Mouse (Mus musculus) erythroblast, embryonic 14.5 days (primary cell): ENCODE measurements around the gene Nell1.

Experiments
- GATA1 ChIP-seq: IDR thresholded peaks from 2 replicates; pipeline ENCODE4 v1.6.1; 2012; ENCODE audit warnings: low read length, inconsistent platforms, mixed read lengths
- TAL1 ChIP-seq: IDR thresholded peaks from 3 replicates; pipeline ENCODE4 v1.6.1; 2012; ENCODE audit warnings: low read length, inconsistent platforms, mixed read lengths

DNA sequence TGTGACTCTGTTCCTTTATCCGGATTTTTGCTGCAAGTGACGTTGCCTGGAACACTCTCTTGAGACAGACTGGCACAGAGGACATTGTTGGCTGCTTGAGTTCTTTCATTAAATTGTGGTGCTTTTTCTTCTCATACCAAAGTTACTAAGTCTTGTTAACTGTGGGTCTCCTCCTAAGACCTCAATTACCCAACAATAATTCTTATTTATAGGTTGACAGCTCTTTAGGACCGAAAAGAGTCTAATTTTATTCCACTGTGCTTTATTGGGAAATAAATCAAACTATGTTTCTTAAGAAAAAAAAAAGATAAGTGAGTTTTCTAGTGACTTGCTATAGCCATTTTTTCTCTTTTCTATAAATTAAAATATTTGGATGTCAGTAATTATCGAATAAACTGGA lies 472.7 kb downstream of the Nell1 start:
- TF ChIP-seq TAL1 (no peak), GATA1 (no peak)
